Mouse (Mus musculus) adrenal gland, adult (tissue): ENCODE results near the gene Chrna5.

Source experiments
- DNase-seq, 2 experiments: peaks; one replicate each; pipeline ENCODE4 v3.0.0; 2022 to 2023; ENCODE audit warnings: low spot score in 1 of 2; ENCODE audit not compliant: inconsistent age in 2 of 2

The Chrna5 gene

GRCm38 (mm10) chr9:55023326-55023725 is 42.6 kb downstream of the Chrna5 start:
- no peak for DNase-seq

GRCm38 (mm10) chr9:55023902-55024583 is 43.4 kb downstream of the Chrna5 start:
- DNase-seq = peak; percentile 75 to 94

GRCm38 (mm10) chr9:55025534-55026274 is 45.0 kb downstream of the Chrna5 start:
- DNase-seq = peak in 1 of 2 experiments; percentile 40

DNA sequence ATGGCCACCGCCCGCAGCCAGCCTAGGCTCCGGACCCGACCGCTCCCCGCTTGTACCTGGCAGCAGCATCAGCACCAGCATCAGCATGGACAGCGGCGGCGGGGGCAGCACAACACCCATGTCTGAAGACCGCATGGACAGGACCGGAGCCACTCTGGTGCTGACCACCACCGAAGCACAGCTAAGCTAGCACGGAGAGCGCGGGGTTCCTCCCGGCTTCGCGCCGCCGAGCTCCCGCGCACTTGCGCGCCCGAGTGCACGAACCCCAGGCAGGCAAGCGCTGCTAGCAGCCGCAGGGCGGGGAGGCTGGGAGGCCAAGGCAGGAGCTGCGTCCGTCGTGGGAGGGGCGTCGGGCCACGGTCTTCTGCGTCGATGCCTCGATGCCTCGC is 45.6 kb downstream of the Chrna5 start, which contains the start of gene Chrna3:
TSS of gene Chrna3 (minus strand) at position 288 of the 389 bp plus-strand sequence.
- peak; percentile 27 to 56 for DNase-seq

DNA sequence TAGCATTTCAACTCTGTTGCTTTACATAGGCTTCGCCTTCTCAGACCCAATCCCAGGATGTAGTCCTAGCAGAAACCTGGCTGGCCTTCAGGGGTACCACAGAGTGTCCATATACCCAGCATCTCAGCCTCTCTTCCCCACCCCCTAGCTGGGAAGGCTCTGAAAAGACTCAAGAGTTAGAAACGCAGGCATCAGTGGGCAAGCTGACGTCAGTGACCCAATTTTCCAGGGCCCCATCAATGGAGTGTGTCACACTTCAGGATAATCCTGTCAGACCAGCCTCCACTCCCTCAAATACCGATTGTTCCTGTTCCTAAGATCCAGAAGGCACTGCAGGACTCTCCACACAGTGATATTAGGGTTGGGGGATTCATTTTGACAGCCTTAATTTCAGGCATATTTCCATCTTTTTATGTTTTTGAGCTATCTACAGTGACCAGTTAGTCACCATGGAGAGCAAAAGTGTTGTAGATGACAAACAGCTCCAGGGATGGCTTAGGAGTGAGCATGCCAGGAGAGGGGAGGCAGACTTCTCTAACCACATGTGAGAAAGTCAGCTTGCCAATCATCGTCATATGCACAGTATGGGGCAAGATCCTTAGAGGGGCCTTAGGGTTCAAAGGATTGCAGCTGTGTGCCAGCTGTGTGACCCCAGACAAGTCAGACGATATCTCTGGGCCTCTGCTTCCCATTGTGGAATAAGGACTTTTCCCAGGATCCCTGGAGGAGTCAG is 50.9 kb downstream of the Chrna5 start:
- DNase-seq = no peak

DNA sequence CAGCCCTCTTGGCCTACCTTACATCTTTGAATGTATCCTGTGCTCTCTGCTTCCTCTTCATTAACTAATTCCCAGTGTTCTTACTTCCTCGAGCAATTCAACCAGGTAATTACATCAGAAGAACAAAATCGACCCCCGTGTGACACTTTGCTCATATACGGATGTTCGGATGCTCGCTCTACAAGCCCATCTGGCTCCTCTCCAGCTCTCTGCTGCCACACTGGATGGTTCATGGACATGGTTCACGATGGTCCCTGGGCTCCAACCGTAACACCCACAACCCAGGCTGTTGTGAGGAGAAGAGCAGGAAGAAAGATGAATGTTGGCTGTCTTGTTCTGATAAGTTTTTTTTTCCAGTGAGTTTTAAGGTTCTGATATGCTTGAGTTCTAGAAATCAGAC is 58.3 kb downstream of the Chrna5 start:
- DNase-seq = no peak

GRCm38 (mm10) chr9:55039983-55040382 is 59.3 kb downstream of the Chrna5 start:
- no peak for DNase-seq

GRCm38 (mm10) chr9:55041389-55041788 is 60.7 kb downstream of the Chrna5 start:
- DNase-seq = no peak

DNA sequence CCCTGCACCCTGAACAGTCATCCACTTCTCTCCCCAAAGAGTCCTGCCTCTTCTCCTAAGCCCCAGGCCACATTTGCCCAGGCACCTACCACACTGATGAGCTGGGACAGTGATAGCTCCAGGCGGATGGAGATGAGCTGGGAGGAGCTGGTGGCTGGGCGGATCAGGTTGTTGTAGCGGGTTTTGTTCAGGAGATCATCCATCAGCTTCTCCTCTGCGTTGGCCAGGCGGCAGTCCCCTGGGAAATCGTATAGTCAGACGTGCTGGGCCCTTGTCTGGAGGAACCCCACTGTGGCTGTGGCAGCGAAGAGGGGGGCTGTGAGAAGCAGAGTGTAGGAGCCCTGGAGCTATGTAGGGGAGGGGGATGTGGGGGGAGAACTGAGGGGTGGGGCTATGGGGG is 63.0 kb downstream of the Chrna5 start:
- DNase-seq = no peak

- no peak for DNase-seq
Observed at GRCm38 (mm10) chr9:55045001-55045400, 64.3 kb downstream of the Chrna5 start.

DNA sequence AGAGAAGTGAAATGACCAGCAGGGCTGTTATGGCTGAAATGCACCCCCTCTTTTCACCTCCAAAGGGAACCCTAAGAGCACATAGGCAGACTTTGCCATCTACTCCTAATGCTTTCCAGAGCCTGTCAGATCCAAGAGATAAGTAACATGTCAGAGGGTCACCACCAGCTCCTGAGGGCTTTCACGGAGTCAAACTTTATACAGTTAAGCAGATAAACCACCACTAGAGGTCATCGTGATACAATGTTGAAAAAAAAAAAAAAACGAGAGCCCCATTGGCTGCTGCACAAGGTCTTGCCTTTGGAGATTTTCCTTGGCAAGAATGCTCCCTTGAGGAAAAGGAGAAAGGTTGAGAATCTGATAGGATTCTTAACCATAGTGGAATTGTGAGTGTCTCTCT is 66.1 kb downstream of the Chrna5 start:
- peak in 1 of 2 experiments; percentile 39 for DNase-seq

- DNase-seq = peak; percentile 24 to 65
Observed at GRCm38 (mm10) chr9:55048211-55048880, 67.7 kb downstream of the Chrna5 start, which contains the start of gene Chrnb4. Chrnb4 (minus strand) TSS chr9:55048779.

- no peak for DNase-seq
Observed at GRCm38 (mm10) chr9:55055386-55055930, 74.8 kb downstream of the Chrna5 start.
